Mouse (Mus musculus) midbrain, embryonic 15.5 days (tissue): Measurements from ENCODE around the gene Gng7. TPM values are rescaled to one million over a fixed set of nuclear protein-coding genes. Genes with fewer than 3 reads are reported as not detected.

Source experiments
- ATAC-seq: fragments of 200-750 bp; cut with Nextera tagmentation; replicated peaks from 2 replicates; pipeline ENCODE4 v1.8.0; 2017; ENCODE audit warnings: moderate TSS enrichment
- H3K27ac ChIP-seq: fragments of 300-500 bp; sonication (generic); 2 replicates; pipeline ENCODE4 v1.5.1; 2015; ENCODE audit warnings: mild to moderate bottlenecking, inconsistent platforms
- H3K27me3 ChIP-seq: fragments of 300-500 bp; sonication (generic); replicated peaks from 2 replicates; pipeline ENCODE4 v1.6.1; 2015; ENCODE audit warnings: inconsistent platforms
- H3K36me3 ChIP-seq: fragments of 300-500 bp; sonication (generic); replicated peaks from 2 replicates; pipeline ENCODE4 v1.6.1; 2015; ENCODE audit warnings: inconsistent platforms
- H3K4me1 ChIP-seq: fragments of 300-500 bp; sonication (generic); 2 replicates; pipeline ENCODE4 v1.6.1; 2015; ENCODE audit warnings: inconsistent platforms
- H3K4me2 ChIP-seq: fragments of 300-500 bp; sonication (generic); 2 replicates; pipeline ENCODE4 v1.6.1; 2015; ENCODE audit warnings: inconsistent platforms, mild to moderate bottlenecking, moderate library complexity
- H3K4me3 ChIP-seq: fragments of 300-500 bp; sonication (generic); 2 replicates; pipeline ENCODE4 v1.5.1; 2015; ENCODE audit warnings: mild to moderate bottlenecking, inconsistent platforms
- H3K9ac ChIP-seq: fragments of 300-500 bp; sonication (generic); 2 replicates; pipeline ENCODE4 v1.6.1; 2015; ENCODE audit warnings: mild to moderate bottlenecking, inconsistent platforms
- H3K9me3 ChIP-seq: fragments of 300-500 bp; sonication (generic); 2 replicates; pipeline ENCODE4 v1.6.1; 2016; ENCODE audit warnings: inconsistent platforms
- WGBS: fragments of 180-500 bp; shearing (Covaris S2); methylation state at CpG from one replicate; pipeline ENCODE4 v1.1.7; 2015; ENCODE audit warnings: mixed read lengths; 5-methylcytosine and 5-hydroxymethylcytosine counted together
- polyA plus RNA-seq: library from polyadenylated mRNA; unstranded; fragments of >200 nt; fragmentation: Nextera tagmentation; extraction: Ambion mirVana; gene quantifications from 2 replicates; pipeline ENCODE4 v1.2.1, GENCODE M21; 2015

Gene Gng7
- polyA plus RNA-seq, 1 experiment from 2014 or later = 19.0 TPM

DNA sequence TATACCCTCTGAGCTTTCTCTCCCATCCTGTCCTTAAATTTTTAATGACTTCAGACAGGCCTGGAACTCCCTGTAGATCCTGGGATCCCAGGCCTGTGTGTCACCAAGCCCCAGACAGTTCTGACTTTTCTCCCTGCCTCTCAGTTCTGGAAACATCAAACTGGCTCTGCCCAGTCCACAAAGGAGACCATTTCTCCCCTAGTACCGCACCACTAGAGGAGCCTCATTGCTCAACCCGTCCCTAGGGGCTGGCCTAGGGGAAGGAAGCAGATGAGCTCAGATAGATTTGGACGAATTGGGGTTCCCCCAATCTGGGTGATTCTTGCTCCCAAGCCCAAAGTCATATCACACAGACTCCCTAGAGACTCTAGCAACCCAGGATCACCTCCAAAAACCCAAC is 79.5 kb downstream of the Gng7 start:
- H3K9ac ChIP-seq = no peak overlapping the region
- 8% methylated on average over 3 of the region's 3 CpGs for WGBS
- H3K27me3 ChIP-seq = peaks cover 73% of the 10 kb centered on the region
- peaks cover 77% of the 10 kb centered on the region for H3K4me1 ChIP-seq
- H3K36me3 ChIP-seq = no peaks in the 10 kb centered on the region
- no peak overlapping the region for H3K4me3 ChIP-seq
- H3K27ac ChIP-seq = no peak overlapping the region
- H3K9me3 ChIP-seq = no peaks in the 10 kb centered on the region
- no peak for ATAC-seq
- no peak overlapping the region for H3K4me2 ChIP-seq

DNA sequence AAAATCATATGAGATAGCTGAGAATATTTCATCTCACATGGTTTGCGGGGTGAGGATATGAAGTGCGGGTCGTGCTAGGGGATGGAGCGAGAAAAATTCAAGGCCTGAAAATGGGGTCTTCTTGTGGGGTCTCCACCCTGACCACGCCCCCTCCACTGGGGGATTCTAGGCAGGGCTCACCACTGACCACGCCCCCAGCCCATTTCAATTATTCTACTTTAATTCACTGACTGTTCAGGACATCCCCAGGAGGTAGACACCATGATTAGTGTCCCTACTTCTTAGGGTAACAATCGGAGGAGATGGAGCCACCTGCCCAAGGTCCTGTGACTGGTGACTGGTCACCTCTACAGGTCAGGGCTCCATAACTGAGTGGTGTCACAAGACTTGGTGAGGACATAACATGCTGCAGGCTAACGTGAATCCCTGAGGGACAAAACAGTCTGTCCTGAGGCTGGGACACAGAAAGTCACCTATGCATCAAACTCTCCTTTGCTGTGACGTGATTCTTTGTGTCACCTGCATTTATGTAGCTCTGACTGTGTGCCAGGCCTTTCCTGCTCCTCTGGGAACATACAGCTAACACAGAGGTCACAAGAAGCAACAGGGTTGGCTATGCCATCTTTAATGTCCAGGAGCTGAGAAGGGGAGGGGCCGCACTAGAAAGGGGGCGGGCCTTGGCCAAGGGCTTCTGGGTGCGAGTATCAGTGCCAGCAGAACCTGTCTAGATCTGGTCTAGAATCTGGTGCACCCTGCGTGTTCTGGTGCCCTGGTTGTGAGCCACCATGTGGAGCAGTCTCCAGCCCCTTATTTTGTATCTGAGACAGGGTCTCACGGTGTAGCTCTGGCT is 80.4 kb downstream of the Gng7 start:
- Histone ChIP-seq H3K4me2 (no peak overlapping the region), H3K4me3 (no peak overlapping the region), H3K4me1 (peaks cover 75% of the 10 kb centered on the region), H3K27ac (no peak overlapping the region), H3K9ac (no peak overlapping the region), H3K36me3 (no peaks in the 10 kb centered on the region), H3K27me3 (peaks cover 73% of the 10 kb centered on the region), H3K9me3 (no peaks in the 10 kb centered on the region)
- 36% methylated on average over 14 of the region's 14 CpGs for WGBS
- no peak for ATAC-seq

- H3K36me3 ChIP-seq = no peaks in the 10 kb centered on the region
- H3K9ac ChIP-seq = no peak overlapping the region
- peaks cover 77% of the 10 kb centered on the region for H3K4me1 ChIP-seq
- WGBS = 3% methylated on average over 21 of the region's 21 CpGs
- no peak overlapping the region for H3K27ac ChIP-seq
- peak overlapping the region; percentile 33 for H3K4me2 ChIP-seq
- H3K4me3 ChIP-seq = no peak overlapping the region
- no peaks in the 10 kb centered on the region for H3K9me3 ChIP-seq
- H3K27me3 ChIP-seq = peaks cover 73% of the 10 kb centered on the region
- ATAC-seq = no peak
Measured at GRCm38 (mm10) chr10:80933421-80933979, 81.2 kb downstream of the Gng7 start.

DNA sequence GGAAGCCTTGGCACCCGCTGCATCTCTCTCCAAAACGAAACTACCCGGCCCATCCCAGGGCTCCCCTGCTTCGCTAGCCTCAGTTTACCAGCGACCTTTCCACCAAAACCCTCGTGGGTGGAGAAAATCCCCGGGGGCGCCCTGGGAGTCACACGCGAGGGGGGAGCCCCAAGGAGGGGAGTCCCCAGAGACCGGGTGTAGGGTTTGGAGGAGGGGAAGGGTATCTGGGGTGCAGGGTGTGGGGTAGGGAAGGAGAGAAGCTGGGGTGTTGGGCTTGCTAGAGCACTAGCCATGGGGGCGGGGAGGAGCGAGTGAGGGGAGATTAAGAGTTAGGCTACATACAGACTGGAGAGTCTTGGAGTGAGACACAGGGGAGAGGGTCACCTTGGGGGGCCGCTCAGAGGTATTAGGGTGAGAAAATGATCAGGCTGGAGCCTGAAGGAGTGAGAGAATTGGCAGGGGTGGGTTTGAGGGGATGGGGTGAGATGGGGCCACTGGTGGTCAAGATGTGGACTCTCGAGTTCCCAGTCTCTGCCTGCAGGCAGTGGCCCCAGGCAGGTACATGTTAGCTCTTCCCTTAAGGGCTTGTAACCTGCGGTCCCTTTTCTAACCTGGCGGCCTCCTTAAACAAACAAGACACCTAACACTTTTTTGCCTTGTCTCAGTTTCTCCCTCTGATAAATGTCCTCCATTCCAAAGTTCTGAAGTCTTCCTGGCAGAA is 81.9 kb downstream of the Gng7 start:
- Histone ChIP-seq H3K36me3 (no peaks in the 10 kb centered on the region), H3K27ac (no peak overlapping the region), H3K4me2 (peak overlapping the region; percentile 90), H3K9ac (no peak overlapping the region), H3K9me3 (no peaks in the 10 kb centered on the region), H3K27me3 (peaks cover 67% of the 10 kb centered on the region), H3K4me3 (no peak overlapping the region), H3K4me1 (peaks cover 73% of the 10 kb centered on the region)
- ATAC-seq = no peak
- 2% methylated on average over 17 of the region's 17 CpGs for WGBS

GRCm38 (mm10) chr10:80932206-80932605 is 82.5 kb downstream of the Gng7 start:
- no peak overlapping the region for H3K4me3 ChIP-seq
- no peak overlapping the region for H3K9ac ChIP-seq
- H3K9me3 ChIP-seq = no peaks in the 10 kb centered on the region
- H3K27me3 ChIP-seq = peaks cover 61% of the 10 kb centered on the region
- H3K4me2 ChIP-seq = peak overlapping the region; percentile 90
- H3K27ac ChIP-seq = no peak overlapping the region
- under 1% methylated on average over 20 of the region's 20 CpGs for WGBS
- no peaks in the 10 kb centered on the region for H3K36me3 ChIP-seq
- no peak for ATAC-seq
- H3K4me1 ChIP-seq = peaks cover 67% of the 10 kb centered on the region

GRCm38 (mm10) chr10:80931695-80932094 is 83.0 kb downstream of the Gng7 start:
- under 1% methylated on average over 26 of the region's 26 CpGs for WGBS
- no peak for ATAC-seq
- no peaks in the 10 kb centered on the region for H3K9me3 ChIP-seq
- H3K27me3 ChIP-seq = peaks cover 56% of the 10 kb centered on the region
- H3K27ac ChIP-seq = no peak overlapping the region
- H3K9ac ChIP-seq = no peak overlapping the region
- H3K4me3 ChIP-seq = peak overlapping the region; percentile 46; the same call in 1 of the 2 replicates
- peaks cover 62% of the 10 kb centered on the region for H3K4me1 ChIP-seq
- H3K36me3 ChIP-seq = no peaks in the 10 kb centered on the region
- H3K4me2 ChIP-seq = peak overlapping the region; percentile 90

DNA sequence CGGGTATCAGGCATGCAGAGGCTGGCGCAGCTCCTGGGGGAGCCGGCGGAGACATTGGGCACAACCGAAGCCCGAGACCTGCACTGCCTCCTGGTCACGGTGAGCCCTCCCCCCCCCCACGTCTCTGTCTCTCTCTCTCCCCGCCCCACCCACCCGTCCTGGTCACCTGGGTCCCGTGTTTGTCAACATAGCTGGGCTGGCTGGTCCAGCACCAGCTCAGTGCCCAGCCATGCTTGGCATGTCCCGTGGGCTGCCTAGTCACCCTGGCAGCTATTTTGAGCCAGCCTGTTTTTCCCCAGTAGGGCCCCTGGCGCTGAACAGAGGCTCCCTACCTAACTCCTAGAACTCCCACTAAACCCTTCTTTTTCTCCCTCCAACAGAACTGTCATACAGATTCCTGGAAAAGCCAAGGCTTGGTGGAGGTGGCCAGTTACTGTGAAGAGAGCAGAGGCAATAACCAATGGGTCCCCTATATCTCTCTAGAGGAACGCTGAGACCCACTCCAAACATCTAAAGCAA is 83.5 kb downstream of the Gng7 start:
- H3K36me3 ChIP-seq = no peaks in the 10 kb centered on the region
- H3K4me1 ChIP-seq = peaks cover 57% of the 10 kb centered on the region
- H3K9ac ChIP-seq = no peak overlapping the region
- WGBS = 4% methylated on average over 14 of the region's 14 CpGs
- peak overlapping the region; percentile 46 for H3K4me3 ChIP-seq
- no peak for ATAC-seq
- H3K27me3 ChIP-seq = peaks cover 52% of the 10 kb centered on the region
- peak overlapping the region; percentile 90 for H3K4me2 ChIP-seq
- H3K27ac ChIP-seq = no peak overlapping the region
- H3K9me3 ChIP-seq = no peaks in the 10 kb centered on the region

GRCm38 (mm10) chr10:80930361-80931152 is 84.2 kb downstream of the Gng7 start:
- H3K27ac ChIP-seq = no peak overlapping the region
- 1% methylated on average over 45 of the region's 45 CpGs for WGBS
- ATAC-seq = no peak; the same call in 1 of the 2 replicates

DNA sequence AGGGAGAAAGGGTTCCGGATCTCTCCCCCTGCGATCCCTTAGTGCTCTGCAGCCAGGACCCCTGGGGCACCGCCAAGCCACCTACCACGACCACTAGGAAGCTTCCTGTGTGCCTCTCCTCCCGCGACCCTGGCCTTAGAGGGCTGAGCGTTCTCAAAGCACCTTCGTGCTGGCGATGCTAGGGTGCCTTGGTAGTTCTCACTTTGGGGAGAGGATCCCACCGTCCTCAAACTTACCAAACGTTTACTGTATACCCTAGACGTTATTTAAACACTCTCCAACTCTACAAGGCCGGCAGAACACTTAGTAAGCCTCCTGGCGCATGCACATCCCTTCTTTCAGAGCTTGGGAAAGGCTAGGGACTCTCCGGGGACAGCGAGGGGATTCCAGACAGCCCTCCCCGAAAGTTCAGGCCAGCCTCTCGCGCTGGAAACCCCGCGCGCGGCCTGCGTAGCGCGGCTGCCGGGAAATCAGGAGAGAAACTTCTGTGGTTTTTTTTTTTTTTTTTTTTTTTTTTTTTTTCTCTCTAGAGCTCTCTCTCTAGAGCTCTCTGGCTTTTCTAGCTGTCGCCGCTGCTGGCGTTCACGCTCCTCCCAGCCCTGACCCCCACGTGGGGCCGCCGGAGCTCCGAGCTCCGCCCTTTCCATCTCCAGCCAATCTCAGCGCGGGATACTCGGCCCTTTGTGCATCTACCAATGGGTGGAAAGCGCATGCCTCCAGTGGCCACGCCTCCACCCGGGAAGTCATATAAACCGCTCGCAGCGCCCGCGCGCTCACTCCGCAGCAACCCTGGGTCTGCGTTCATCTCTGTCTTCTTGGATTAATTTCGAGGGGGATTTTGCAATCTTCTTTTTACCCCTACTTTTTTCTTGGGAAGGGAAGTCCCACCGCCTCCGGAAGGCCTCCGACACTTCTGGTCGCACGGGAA is 85.2 kb downstream of the Gng7 start, which contains the start of gene Gadd45b:
Gadd45b (plus strand) TSS at position 775 of the 928 bp plus-strand sequence.
- Histone ChIP-seq H3K4me1 (peaks cover 48% of the 10 kb centered on the region), H3K9me3 (no peaks in the 10 kb centered on the region), H3K9ac (peak within 1 kb of the TSS; percentile 67), H3K4me2 (peak within 1 kb of the TSS; percentile 90), H3K27me3 (peaks cover 38% of the 10 kb centered on the region), H3K4me3 (peak within 1 kb of the TSS; percentile 46), H3K27ac (peak within 1 kb of the TSS; percentile 53), H3K36me3 (no peaks in the 10 kb centered on the region)
- under 1% methylated on average over 56 of the region's 56 CpGs for WGBS
- ATAC-seq = peak; percentile 92

More at GRCm38 (mm10) chr10:80930361-80931152, 84.2 kb downstream of the Gng7 start:
- H3K4me3 ChIP-seq = peak overlapping the region; percentile 46
- peaks cover 50% of the 10 kb centered on the region for H3K4me1 ChIP-seq
- no peaks in the 10 kb centered on the region for H3K9me3 ChIP-seq
- peak overlapping the region; percentile 31 for H3K9ac ChIP-seq
- peaks cover 45% of the 10 kb centered on the region for H3K27me3 ChIP-seq
- H3K4me2 ChIP-seq = peak overlapping the region; percentile 90
- no peaks in the 10 kb centered on the region for H3K36me3 ChIP-seq

DNA sequence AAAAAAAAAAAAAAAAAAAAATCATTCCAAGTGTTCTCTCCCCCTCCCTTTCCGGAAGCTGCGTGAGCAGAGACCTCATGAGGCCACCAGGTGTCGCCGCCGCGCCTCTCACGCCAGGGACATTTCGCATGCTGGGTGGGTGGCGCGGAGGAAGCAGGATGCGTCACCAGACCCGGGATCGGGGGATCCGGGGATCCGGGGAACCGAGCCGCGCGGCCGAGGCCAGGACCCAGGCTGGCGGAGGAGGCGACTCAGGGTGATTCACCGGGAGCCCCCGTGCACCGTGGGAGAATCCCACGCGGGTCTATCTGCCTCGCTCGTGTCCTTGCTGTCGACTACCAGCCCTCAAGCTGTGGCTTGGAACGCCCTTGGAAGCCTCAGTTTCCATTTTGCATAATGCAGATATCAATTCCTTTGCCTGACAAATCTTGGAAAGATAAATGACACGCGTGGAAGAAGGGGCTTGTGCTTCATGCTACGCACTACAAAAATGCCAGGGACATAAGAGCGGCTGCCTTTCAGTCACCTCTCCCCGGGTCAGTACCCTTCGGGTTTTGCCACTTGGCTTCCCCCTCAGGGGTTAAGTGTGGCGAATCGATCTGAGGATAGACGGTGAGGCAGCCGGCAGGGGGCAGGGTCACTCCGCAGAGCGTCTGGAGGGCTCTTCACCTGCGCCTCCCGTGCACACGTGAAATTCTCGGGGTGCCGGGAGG is 86.0 kb downstream of the Gng7 start:
- Histone ChIP-seq H3K36me3 (no peaks in the 10 kb centered on the region), H3K4me3 (peak overlapping the region; percentile 46), H3K9ac (peak overlapping the region; percentile 67), H3K4me2 (peak overlapping the region; percentile 90), H3K9me3 (no peaks in the 10 kb centered on the region), H3K27me3 (peaks cover 30% of the 10 kb centered on the region), H3K4me1 (peaks cover 46% of the 10 kb centered on the region), H3K27ac (peak overlapping the region; percentile 55)
- peak; percentile 25 for ATAC-seq
- under 1% methylated on average over 48 of the region's 48 CpGs for WGBS
